Mouse (Mus musculus): ENCODE results near the gene Spin1. TPM values are rescaled to one million over a fixed set of nuclear protein-coding genes. Genes with fewer than 3 reads are reported as not detected.

Spin1 gene
- total and polyA plus RNA-seq, 3 experiments = 16.6 to 47.3 (median 23.7) TPM

DNA sequence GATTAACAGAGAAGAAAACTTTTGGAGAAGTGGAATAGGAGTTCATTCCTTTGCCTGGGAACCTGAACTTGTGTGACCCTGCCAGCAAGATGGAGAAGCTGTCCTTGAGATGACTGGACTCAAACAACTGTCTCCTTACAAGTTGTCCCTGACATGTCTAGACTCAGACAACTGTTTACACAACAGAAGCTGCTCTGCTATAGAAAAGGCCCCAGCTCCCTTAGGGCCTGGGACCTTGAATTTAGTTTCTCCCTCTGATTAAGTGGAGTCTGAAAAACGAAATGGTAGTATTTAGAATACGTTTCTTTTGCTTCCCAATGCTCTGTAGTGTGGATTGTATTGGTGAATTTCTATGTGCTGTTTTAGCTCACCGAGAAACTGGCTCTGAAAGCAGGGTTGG lies 84.2 kb downstream of the Spin1 start:
- TF ChIP-seq CHD2 (IDR thresholded peaks at IDR 0.05; ENCODE audit: low read length) (no peak), GABPA (IDR thresholded peaks at IDR 0.05; ENCODE audit: low read depth, low read length) (no peak), CHD1 (IDR thresholded peaks at IDR 0.05; ENCODE audit: low read depth, low read length) (no peak), UBTF (IDR thresholded peaks at IDR 0.05; ENCODE audit: borderline replicate concordance, insufficient read depth, low read depth, low read length) (no peak), CTCF (IDR thresholded peaks at IDR 0.05 in 2 of 3, conservative IDR thresholded peaks at IDR 0.05 in 1 of 3; ENCODE audit: control insufficient read depth in 1 of 3, insufficient read depth in 1 of 3, low read depth in 2 of 3, low read length in 3 of 3, poor library complexity in 1 of 3, severe bottlenecking in 1 of 3) (no peak), ZKSCAN1 (IDR thresholded peaks at IDR 0.05; ENCODE audit: low read depth, low read length) (no peak), KAT2A (conservative IDR thresholded peaks at IDR 0.05; ENCODE audit: low read depth, low read length) (no peak), MAFK (IDR thresholded peaks at IDR 0.05; ENCODE audit: borderline replicate concordance, low read depth, low read length) (no peak), BHLHE40 (IDR thresholded peaks at IDR 0.05; ENCODE audit: borderline replicate concordance, low read depth, low read length) (no peak), RAD21 (IDR thresholded peaks at IDR 0.05; ENCODE audit: low read depth, low read length) (no peak), EP300 (IDR thresholded peaks at IDR 0.05; ENCODE audit: low read depth in 1 of 2, low read length in 2 of 2) (no peak), NELFE (IDR thresholded peaks at IDR 0.05; ENCODE audit: low read depth, low read length) (no peak), HCFC1 (IDR thresholded peaks at IDR 0.05; ENCODE audit: low read depth, low read length) (no peak), USF2 (IDR thresholded peaks at IDR 0.05; ENCODE audit: borderline replicate concordance in 1 of 2, insufficient read depth in 1 of 2, low read depth in 1 of 2, low read length in 2 of 2) (no peak), ZC3H11A (IDR thresholded peaks at IDR 0.05; ENCODE audit: low read depth, low read length) (no peak), NRF1 (IDR thresholded peaks at IDR 0.05; ENCODE audit: insufficient read depth, low read depth, low read length, poor library complexity, severe bottlenecking) (no peak)
- no peak for DNase-seq (ENCODE audit: low read depth, low spot score)

DNA sequence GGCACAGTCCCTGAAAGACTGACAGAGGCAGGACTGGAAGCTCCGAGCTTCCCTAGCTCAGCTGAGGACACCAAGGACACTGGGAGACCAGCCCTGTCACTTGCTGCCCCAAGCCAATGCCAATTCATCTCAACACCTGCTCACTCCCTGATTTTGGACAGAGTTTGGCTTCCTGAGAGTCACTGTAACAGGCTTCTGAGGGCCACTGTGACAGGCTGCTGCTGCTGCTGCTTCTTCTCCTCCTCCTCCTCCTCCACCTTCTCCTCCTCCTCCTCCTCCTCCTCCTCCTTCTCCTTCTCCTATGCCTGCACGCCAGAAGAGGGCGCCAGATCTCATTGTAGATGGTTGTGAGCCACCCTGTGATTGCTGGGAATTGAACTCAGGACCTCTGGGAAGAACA lies 89.7 kb downstream of the Spin1 start:
- Histone ChIP-seq H3K9me3 (replicated peaks; ENCODE audit: insufficient read depth, low read length) (no peaks in the 10 kb centered on the region), H3K27me3 (ENCODE audit: control insufficient read depth in 1 of 2, insufficient read depth in 2 of 2, low read length in 2 of 2) (no peaks in the 10 kb centered on the region), H3K79me2 (ENCODE audit: control insufficient read depth, insufficient read depth, low read length, poor library complexity) (no peaks in the 10 kb centered on the region), H3K9ac (ENCODE audit: control insufficient read depth, low read depth, low read length, poor library complexity, severe bottlenecking) (no peak overlapping the region), H3K4me1 (ENCODE audit: control insufficient read depth in 1 of 2, insufficient read depth in 2 of 2, low read length in 2 of 2) (no peaks in the 10 kb centered on the region), H3K27ac (ENCODE audit: control insufficient read depth, low read depth, low read length) (no peak overlapping the region), H3K4me3 (ENCODE audit: control insufficient read depth in 1 of 2, insufficient read depth in 1 of 2, low read depth in 2 of 2, low read length in 2 of 2) (no peak overlapping the region), H3K36me3 (ENCODE audit: control insufficient read depth in 1 of 2, insufficient read depth in 2 of 2, low read length in 2 of 2) (no peaks in the 10 kb centered on the region)
- TF ChIP-seq EP300 (IDR thresholded peaks at IDR 0.05; ENCODE audit: low read depth in 1 of 2, low read length in 2 of 2) = no peak
- TF ChIP-seq UBTF (IDR thresholded peaks at IDR 0.05; ENCODE audit: borderline replicate concordance, insufficient read depth, low read depth, low read length) = no peak
- TF ChIP-seq ELF1 (IDR thresholded peaks at IDR 0.05; ENCODE audit: low read depth, low read length) = no peak
- no peak for TF ChIP-seq MAZ (IDR thresholded peaks at IDR 0.05; ENCODE audit: low read depth, low read length)
- TF ChIP-seq CHD2 (IDR thresholded peaks at IDR 0.05; ENCODE audit: low read length) = no peak
- TF ChIP-seq ZKSCAN1 (IDR thresholded peaks at IDR 0.05; ENCODE audit: low read depth, low read length) = no peak
- no peak for TF ChIP-seq TAL1 (IDR thresholded peaks at IDR 0.05; ENCODE audit: low read length)
- no peak for TF ChIP-seq HCFC1 (IDR thresholded peaks at IDR 0.05; ENCODE audit: low read depth, low read length)
- no peak for TF ChIP-seq USF2 (IDR thresholded peaks at IDR 0.05; ENCODE audit: borderline replicate concordance in 1 of 2, insufficient read depth in 1 of 2, low read depth in 1 of 2, low read length in 2 of 2)
- no peak for TF ChIP-seq GATA1 (IDR thresholded peaks at IDR 0.05; ENCODE audit: low read depth, low read length)
- TF ChIP-seq CTCF (IDR thresholded peaks at IDR 0.05 in 2 of 3, conservative IDR thresholded peaks at IDR 0.05 in 1 of 3; ENCODE audit: control insufficient read depth in 1 of 3, insufficient read depth in 1 of 3, low read depth in 2 of 3, low read length in 3 of 3, poor library complexity in 1 of 3, severe bottlenecking in 1 of 3) = no peak
- no peak for TF ChIP-seq GABPA (IDR thresholded peaks at IDR 0.05; ENCODE audit: low read depth, low read length)
- TF ChIP-seq NELFE (IDR thresholded peaks at IDR 0.05; ENCODE audit: low read depth, low read length) = no peak
- no peak for TF ChIP-seq ZMIZ1 (IDR thresholded peaks at IDR 0.05; ENCODE audit: low read depth, low read length)
- TF ChIP-seq POLR2A (IDR thresholded peaks at IDR 0.05; ENCODE audit: control insufficient read depth in 1 of 2, insufficient read depth in 1 of 2, low read depth in 1 of 2, low read length in 2 of 2, poor library complexity in 1 of 2) = no peak
- TF ChIP-seq MEF2A (IDR thresholded peaks at IDR 0.05; ENCODE audit: extremely low read depth, insufficient replicate concordance, low read depth, low read length, poor library complexity, severe bottlenecking) = no peak
- TF ChIP-seq KAT2A (conservative IDR thresholded peaks at IDR 0.05; ENCODE audit: low read depth, low read length) = no peak
- no peak for TF ChIP-seq USF1 (IDR thresholded peaks at IDR 0.05; ENCODE audit: low read depth, low read length)
- no peak for DNase-seq (ENCODE audit: low read depth, low spot score)

More for the DNA sequence above, 84.2 kb downstream of the Spin1 start:
- Histone ChIP-seq H3K4me1 (ENCODE audit: control insufficient read depth in 1 of 2, insufficient read depth in 2 of 2, low read length in 2 of 2) (no peaks in the 10 kb centered on the region), H3K36me3 (ENCODE audit: control insufficient read depth in 1 of 2, insufficient read depth in 2 of 2, low read length in 2 of 2) (no peaks in the 10 kb centered on the region), H3K79me2 (ENCODE audit: control insufficient read depth, insufficient read depth, low read length, poor library complexity) (no peaks in the 10 kb centered on the region), H3K4me3 (ENCODE audit: control insufficient read depth in 1 of 2, insufficient read depth in 1 of 2, low read depth in 2 of 2, low read length in 2 of 2) (no peak overlapping the region), H3K9me3 (replicated peaks; ENCODE audit: insufficient read depth, low read length) (no peaks in the 10 kb centered on the region), H3K27me3 (ENCODE audit: control insufficient read depth in 1 of 2, insufficient read depth in 2 of 2, low read length in 2 of 2) (no peaks in the 10 kb centered on the region), H3K27ac (ENCODE audit: control insufficient read depth, low read depth, low read length) (no peak overlapping the region), H3K9ac (ENCODE audit: control insufficient read depth, low read depth, low read length, poor library complexity, severe bottlenecking) (no peak overlapping the region)

All from MEL (cell line).